Mouse (Mus musculus) myocyte (in vitro differentiated cells): ENCODE results near the gene S100pbp. TPM values are rescaled to one million over a fixed set of nuclear protein-coding genes. Genes with fewer than 3 reads are reported as not detected.

Experiments
- H3K27me3 ChIP-seq: one replicate; pipeline ENCODE4 v1.6.1; 2011; ENCODE audit not compliant: control insufficient read depth, insufficient read depth, insufficient read length
- H3K36me3 ChIP-seq: one replicate; pipeline ENCODE4 v1.6.1; 2011; ENCODE audit not compliant: control insufficient read depth, insufficient read depth
- H3K4me2 ChIP-seq: one replicate; pipeline ENCODE4 v1.6.1; 2011; ENCODE audit warnings: low read depth, control low read depth
- H3K4me3 ChIP-seq: one replicate; pipeline ENCODE4 v1.5.1; 2011; ENCODE audit warnings: mild to moderate bottlenecking, control low read depth, moderate library complexity
- H3K79me2 ChIP-seq: one replicate; pipeline ENCODE4 v1.6.1; 2011; ENCODE audit not compliant: control insufficient read depth, insufficient read depth
- H3ac ChIP-seq: one replicate; pipeline ENCODE4 v1.6.1; 2011; ENCODE audit not compliant: control insufficient read depth, insufficient read length
- CEBPB ChIP-seq: IDR thresholded peaks from 2 replicates; pipeline ENCODE4 v1.6.1; 2011; ENCODE audit warnings: mild to moderate bottlenecking, moderate library complexity; ENCODE audit not compliant: poor library complexity, insufficient read depth, severe bottlenecking
- E2F4 ChIP-seq: IDR thresholded peaks from one replicate; pipeline ENCODE4 v1.6.1; 2011; ENCODE audit warnings: mild to moderate bottlenecking, control low read depth, moderate library complexity; ENCODE audit not compliant: insufficient read depth
- MAX ChIP-seq: IDR thresholded peaks from one replicate; pipeline ENCODE4 v1.6.1; 2011; ENCODE audit warnings: low read depth, mild to moderate bottlenecking, control low read depth
- MYOD1 ChIP-seq, 3 experiments: IDR thresholded peaks; one replicate each; pipeline ENCODE4 v1.6.1; 2011; ENCODE audit warnings: control low read depth in 2 of 3, low read depth in 2 of 3, mild to moderate bottlenecking in 2 of 3, moderate library complexity in 1 of 3; ENCODE audit not compliant: insufficient read length in 2 of 3, control insufficient read depth in 1 of 3
- MYOG ChIP-seq, 3 experiments: IDR thresholded peaks; one replicate each; pipeline ENCODE4 v1.6.1; 2011; ENCODE audit warnings: control low read depth in 2 of 3, low read depth in 2 of 3, mild to moderate bottlenecking in 2 of 3; ENCODE audit not compliant: insufficient read length in 2 of 3, control insufficient read depth in 1 of 3, insufficient read depth in 1 of 3
- POLR2A ChIP-seq: IDR thresholded peaks from one replicate; pipeline ENCODE4 v1.6.1; 2011; ENCODE audit warnings: low read depth, mild to moderate bottlenecking, control low read depth, moderate library complexity; ENCODE audit not compliant: insufficient read length
- POLR2AphosphoS2 ChIP-seq: IDR thresholded peaks from one replicate; pipeline ENCODE4 v1.6.1; 2011; ENCODE audit warnings: low read depth, control low read depth; ENCODE audit not compliant: insufficient read length
- REST ChIP-seq: IDR thresholded peaks from one replicate; pipeline ENCODE4 v1.6.1; 2011; ENCODE audit warnings: mild to moderate bottlenecking, control low read depth, moderate library complexity; ENCODE audit not compliant: insufficient read depth, insufficient read length
- SRF ChIP-seq: IDR thresholded peaks from one replicate; pipeline ENCODE4 v1.6.1; 2011; ENCODE audit warnings: low read depth; ENCODE audit not compliant: control insufficient read depth, insufficient read length
- TCF12 ChIP-seq: IDR thresholded peaks from one replicate; pipeline ENCODE4 v1.6.1; 2011; ENCODE audit warnings: mild to moderate bottlenecking, control low read depth; ENCODE audit not compliant: poor library complexity, insufficient read depth, severe bottlenecking
- TCF3 ChIP-seq: IDR thresholded peaks from one replicate; pipeline ENCODE4 v1.6.1; 2011; ENCODE audit warnings: low read depth, control low read depth; ENCODE audit not compliant: insufficient read length
- USF1 ChIP-seq: IDR thresholded peaks from one replicate; pipeline ENCODE4 v1.6.1; 2011; ENCODE audit warnings: low read depth, mild to moderate bottlenecking, control low read depth, moderate library complexity
- polyA plus RNA-seq: library from polyadenylated mRNA; unstranded; fragments of >200 nt; fragmentation: generic; extraction: Trizol; gene quantifications from one replicate; pipeline ENCODE4 v1.2.1, GENCODE M21; 2012; ENCODE audit warnings: missing spikeins

Gene S100pbp
- polyA plus RNA-seq, 1 experiment: 7.8 TPM

DNA sequence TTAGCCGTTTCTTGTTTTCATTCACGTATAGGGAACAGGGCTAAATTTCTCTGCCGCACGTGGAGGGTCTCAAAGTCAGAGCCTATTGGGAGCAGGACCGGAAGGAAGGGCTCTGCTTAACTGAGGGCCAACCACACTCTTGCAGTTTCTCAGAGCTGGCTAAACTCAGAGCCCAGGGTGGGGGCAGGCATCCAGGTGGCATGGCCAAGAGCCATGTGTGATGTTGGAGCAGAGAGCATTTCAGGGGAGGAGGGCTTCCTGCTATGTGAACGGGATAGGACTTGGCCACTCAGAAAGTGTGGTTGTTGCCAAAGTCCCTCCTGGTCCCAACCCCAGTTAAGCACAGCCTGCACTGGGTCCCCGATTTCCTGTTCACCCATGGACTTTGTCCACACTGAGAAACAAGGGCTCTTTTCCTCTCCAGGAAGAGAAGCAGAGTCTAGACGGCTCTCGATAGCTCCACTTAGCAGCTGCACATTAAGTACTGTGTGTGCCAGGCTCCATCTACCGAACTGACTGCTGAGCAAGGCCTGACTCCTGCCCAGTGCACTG lies 82.1 kb downstream of the S100pbp start:
- Histone ChIP-seq H3K79me2 (no peaks in the 10 kb centered on the region), H3K4me3 (no peak overlapping the region), H3K36me3 (no peaks in the 10 kb centered on the region), H3ac (no peak overlapping the region), H3K4me2 (no peak overlapping the region), H3K27me3 (peaks cover 9% of the 10 kb centered on the region)
- TF ChIP-seq MYOG (IDR thresholded peaks at IDR 0.05; ENCODE audit: control insufficient read depth in 1 of 3, insufficient read depth in 1 of 3, insufficient read length in 2 of 3, low read depth in 2 of 3) (no peak), MAX (no peak)

DNA sequence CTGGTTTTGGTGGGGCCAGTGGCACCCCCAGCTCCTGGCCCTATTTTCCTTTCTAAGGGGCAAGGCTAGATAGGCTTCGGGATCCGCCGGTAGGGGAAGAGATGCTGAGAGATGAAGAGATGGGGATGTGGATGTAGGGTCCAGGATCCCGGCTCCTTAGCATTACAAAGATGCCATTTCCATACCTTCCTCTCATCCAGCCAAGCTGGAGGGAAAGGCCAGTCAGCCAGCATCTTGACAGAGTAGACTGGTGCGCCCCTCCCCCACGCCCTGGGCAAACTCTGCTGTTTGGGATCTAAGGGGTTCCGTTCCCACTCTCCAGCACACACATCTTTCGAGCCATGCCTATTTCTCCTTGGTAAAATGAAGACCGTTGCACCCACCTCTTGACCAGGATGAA lies 83.5 kb downstream of the S100pbp start:
- no peak overlapping the region for H3K4me3 ChIP-seq
- no peak overlapping the region for H3ac ChIP-seq
- no peak for TF ChIP-seq TCF3
- no peak for TF ChIP-seq MYOD1 (IDR thresholded peaks at IDR 0.05; ENCODE audit: control insufficient read depth in 1 of 3, insufficient read length in 2 of 3, low read depth in 2 of 3)
- no peak for TF ChIP-seq E2F4
- H3K79me2 ChIP-seq: no peaks in the 10 kb centered on the region
- H3K27me3 ChIP-seq: peaks cover 9% of the 10 kb centered on the region
- no peak overlapping the region for H3K4me2 ChIP-seq
- H3K36me3 ChIP-seq: no peaks in the 10 kb centered on the region

DNA sequence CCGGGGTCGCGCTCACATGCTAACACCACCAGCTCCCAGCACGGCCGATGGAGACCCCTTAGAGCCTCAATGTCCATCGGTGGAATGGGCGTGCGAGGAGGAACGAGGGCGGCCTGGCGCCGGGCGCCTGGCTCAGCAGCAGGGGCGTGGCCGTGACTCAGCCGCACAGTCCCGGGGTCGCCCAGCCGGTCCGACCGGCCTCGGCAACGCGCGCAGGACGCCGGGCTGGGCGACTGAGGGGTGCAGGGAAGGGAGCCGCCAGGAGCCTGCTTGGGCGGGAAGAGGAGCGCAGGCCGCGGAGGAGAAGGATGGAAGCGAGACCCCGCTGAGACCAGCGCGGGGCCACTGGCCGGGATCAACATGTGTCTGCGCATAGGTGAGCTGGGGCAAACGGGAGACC lies 84.2 kb downstream of the S100pbp start, which contains the start of gene Tmem54:
Gene Tmem54 (plus strand): TSS at position 193 of the 400 bp plus-strand sequence.
- peaks cover 9% of the 10 kb centered on the region for H3K27me3 ChIP-seq

DNA sequence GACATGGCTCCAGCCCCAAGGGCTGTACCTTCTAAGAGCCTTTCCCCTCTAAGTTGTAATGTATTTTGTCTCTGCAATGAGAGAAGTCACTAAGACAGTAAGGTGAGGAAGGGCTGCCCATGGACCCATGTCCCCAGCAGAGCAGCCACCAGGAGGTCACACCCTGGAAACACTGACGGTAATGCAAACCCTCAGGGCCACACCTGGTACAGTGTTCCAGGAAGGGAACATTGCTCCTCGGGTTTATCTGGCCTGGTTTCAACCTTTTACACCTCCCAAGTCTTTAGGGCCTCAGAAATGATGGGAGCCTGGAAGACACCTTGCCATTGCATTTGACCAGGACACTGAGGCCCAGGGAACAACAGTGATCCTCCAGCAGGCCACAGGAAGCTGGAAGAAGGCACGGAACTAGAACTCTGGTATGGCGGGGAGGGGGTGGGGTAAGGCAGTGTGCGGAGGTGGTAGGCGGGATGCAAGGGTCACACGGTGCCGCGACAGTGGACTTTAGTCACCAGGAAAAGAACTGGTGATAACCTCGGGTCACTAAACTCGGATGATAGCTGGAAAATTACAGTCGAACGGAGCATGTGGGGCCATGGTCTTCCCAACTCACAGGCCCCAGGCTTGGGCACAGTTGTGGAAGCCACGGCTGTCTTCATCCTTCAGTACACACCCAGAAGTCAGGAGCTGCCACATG lies 87.2 kb downstream of the S100pbp start:
- Histone ChIP-seq H3K36me3 (no peaks in the 10 kb centered on the region), H3K27me3 (peaks cover 9% of the 10 kb centered on the region), H3K4me2 (no peak overlapping the region), H3K79me2 (no peaks in the 10 kb centered on the region), H3K4me3 (no peak overlapping the region), H3ac (no peak overlapping the region)
- TF ChIP-seq MAX (no peak), E2F4 (no peak), USF1 (no peak), MYOG (IDR thresholded peaks at IDR 0.05; ENCODE audit: control insufficient read depth in 1 of 3, insufficient read depth in 1 of 3, insufficient read length in 2 of 3, low read depth in 2 of 3) (no peak), CEBPB (no peak)

More for the DNA sequence above, 84.2 kb downstream of the S100pbp start, which contains the start of gene Tmem54:
- TF ChIP-seq POLR2AphosphoS2 (no peak), TCF12 (no peak), POLR2A (no peak), REST (no peak), MYOG (IDR thresholded peaks at IDR 0.05; ENCODE audit: control insufficient read depth in 1 of 3, insufficient read depth in 1 of 3, insufficient read length in 2 of 3, low read depth in 2 of 3) (no peak), SRF (no peak), MYOD1 (IDR thresholded peaks at IDR 0.05; ENCODE audit: control insufficient read depth in 1 of 3, insufficient read length in 2 of 3, low read depth in 2 of 3) (no peak)
- no peaks in the 10 kb centered on the region for H3K36me3 ChIP-seq
- no peak within 1 kb of the TSS for H3ac ChIP-seq
- H3K79me2 ChIP-seq: no peaks in the 10 kb centered on the region
- no peak within 1 kb of the TSS for H3K4me3 ChIP-seq
- H3K4me2 ChIP-seq: no peak within 1 kb of the TSS

Other genes starting within 250 kb of the S100pbp start
- gene Azin2, start 227.3 kb downstream of the S100pbp start, polyA plus RNA-seq: 17.4 TPM
- 83.0 TPM for gene Ak2, start 197.8 kb downstream of the S100pbp start, polyA plus RNA-seq
- gene Rnf19b, start 131.5 kb downstream of the S100pbp start, polyA plus RNA-seq: 49.3 TPM
- 0.41 TPM for gene Tmem54, start 84.2 kb downstream of the S100pbp start, polyA plus RNA-seq
- gene Hpca, start 67.7 kb downstream of the S100pbp start, polyA plus RNA-seq: 0.12 TPM
- 41.3 TPM for gene Fndc5, start 52.7 kb downstream of the S100pbp start, polyA plus RNA-seq
- 183 TPM for gene Yars, start within 50 bp of the S100pbp start, polyA plus RNA-seq
- gene C77080, start 71.7 kb upstream of the S100pbp start, polyA plus RNA-seq: 25.4 TPM
- gene Sync, start 97.9 kb upstream of the S100pbp start, polyA plus RNA-seq: 51.1 TPM
- 137 TPM for gene Rbbp4, start 145.6 kb upstream of the S100pbp start, polyA plus RNA-seq
- gene Zbtb8os, start 146.0 kb upstream of the S100pbp start, polyA plus RNA-seq: 34.5 TPM
- 5.8 TPM for gene Zbtb8a, start 188.4 kb upstream of the S100pbp start, polyA plus RNA-seq